Mouse (Mus musculus) heart, embryonic 11.5 days (tissue): ENCODE measurements at regions not wholly inside any gene's neighbourhood (a gene's known extent, or its start where the extent isn't known, plus 50 kb on each side); places are given as distances from the start of the nearest gene placed in this dataset.

Experiments used
- ATAC-seq: fragments of 200-750 bp; cut with Nextera tagmentation; replicated peaks from 2 replicates; pipeline ENCODE4 v1.8.0; 2017; ENCODE audit warnings: moderate library complexity; ENCODE audit not compliant: insufficient number of reproducible peaks, low FRiP score, low TSS enrichment
- H3K27ac ChIP-seq: fragments of 300-500 bp; sonication (generic); 2 replicates; pipeline ENCODE4 v1.5.1; 2014; ENCODE audit warnings: mild to moderate bottlenecking, low read depth, low read length
- H3K27me3 ChIP-seq: fragments of 300-500 bp; sonication (generic); 2 replicates; pipeline ENCODE4 v1.6.1; 2014; ENCODE audit warnings: mild to moderate bottlenecking, low read length, mixed read lengths; ENCODE audit not compliant: control insufficient read depth, insufficient read depth
- H3K36me3 ChIP-seq: fragments of 300-500 bp; sonication (generic); 2 replicates; pipeline ENCODE4 v1.6.1; 2014; ENCODE audit warnings: mild to moderate bottlenecking, low read length, moderate library complexity, mixed read lengths; ENCODE audit not compliant: control insufficient read depth, insufficient read depth
- H3K4me1 ChIP-seq: fragments of 300-500 bp; sonication (generic); 2 replicates; pipeline ENCODE4 v1.6.1; 2014; ENCODE audit warnings: low read length; ENCODE audit not compliant: control insufficient read depth, insufficient read depth
- H3K4me2 ChIP-seq: fragments of 300-500 bp; sonication (generic); 2 replicates; pipeline ENCODE4 v1.6.1; 2014; ENCODE audit warnings: mild to moderate bottlenecking, moderate library complexity
- H3K4me3 ChIP-seq: fragments of 300-500 bp; sonication (generic); 2 replicates; pipeline ENCODE4 v1.5.1; 2014; ENCODE audit warnings: low read depth, low read length
- H3K9ac ChIP-seq: fragments of 300-500 bp; sonication (generic); 2 replicates; pipeline ENCODE4 v1.6.1; 2014; ENCODE audit warnings: mild to moderate bottlenecking, low read depth, low read length, moderate library complexity
- H3K9me3 ChIP-seq: fragments of 300-500 bp; sonication (generic); replicated peaks from 2 replicates; pipeline ENCODE4 v1.6.1; 2016; ENCODE audit warnings: low read length; ENCODE audit not compliant: control insufficient read depth
- WGBS: fragments of 180-500 bp; shearing (Covaris S2); extraction: QIAGEN DNeasy Blood & Tissue Kit; methylation state at CpG from one replicate; pipeline ENCODE4 v1.1.7; 2014; ENCODE audit not compliant: insufficient replicate concordance; 5-methylcytosine and 5-hydroxymethylcytosine counted together

- ATAC-seq = no peak
Observed at GRCm38 (mm10) chr15:11774717-11775116, 132.4 kb downstream of the Npr3 start.

GRCm38 (mm10) chr15:11770596-11770995, 136.5 kb downstream of the Npr3 start:
- Histone ChIP-seq H3K4me1 (no peaks in the 10 kb centered on the region), H3K9me3 (no peaks in the 10 kb centered on the region), H3K4me3 (no peak overlapping the region), H3K4me2 (no peak overlapping the region), H3K9ac (no peak overlapping the region), H3K27ac (no peak overlapping the region), H3K36me3 (no peaks in the 10 kb centered on the region), H3K27me3 (no peaks in the 10 kb centered on the region)
- no peak for ATAC-seq
- 84% methylated on average over 1 of the region's 1 CpGs for WGBS

More at GRCm38 (mm10) chr15:11774717-11775116, 132.4 kb downstream of the Npr3 start:
- no peak overlapping the region for H3K9ac ChIP-seq
- H3K9me3 ChIP-seq = no peaks in the 10 kb centered on the region
- no peak overlapping the region for H3K27ac ChIP-seq
- no peaks in the 10 kb centered on the region for H3K4me1 ChIP-seq
- H3K4me3 ChIP-seq = no peak overlapping the region
- no peaks in the 10 kb centered on the region for H3K36me3 ChIP-seq
- no peaks in the 10 kb centered on the region for H3K27me3 ChIP-seq
- no peak overlapping the region for H3K4me2 ChIP-seq
- 71% methylated on average over 5 of the region's 5 CpGs for WGBS

GRCm38 (mm10) chr15:11757963-11758362, 149.1 kb downstream of the Npr3 start:
- H3K27me3 ChIP-seq = no peaks in the 10 kb centered on the region
- no peaks in the 10 kb centered on the region for H3K4me1 ChIP-seq
- H3K9ac ChIP-seq = no peak overlapping the region
- H3K9me3 ChIP-seq = no peaks in the 10 kb centered on the region
- ATAC-seq = no peak
- WGBS = 82% methylated on average over 1 of the region's 1 CpGs
- no peak overlapping the region for H3K27ac ChIP-seq
- no peak overlapping the region for H3K4me2 ChIP-seq
- no peaks in the 10 kb centered on the region for H3K36me3 ChIP-seq
- no peak overlapping the region for H3K4me3 ChIP-seq

GRCm38 (mm10) chr15:11756786-11757185, 150.3 kb downstream of the Npr3 start:
- H3K9ac ChIP-seq = no peak overlapping the region
- no peak overlapping the region for H3K27ac ChIP-seq
- H3K36me3 ChIP-seq = no peaks in the 10 kb centered on the region
- no peaks in the 10 kb centered on the region for H3K9me3 ChIP-seq
- WGBS = 43% methylated on average over 7 of the region's 7 CpGs
- H3K4me2 ChIP-seq = no peak overlapping the region
- ATAC-seq = no peak
- no peaks in the 10 kb centered on the region for H3K4me1 ChIP-seq
- H3K27me3 ChIP-seq = no peaks in the 10 kb centered on the region
- no peak overlapping the region for H3K4me3 ChIP-seq

GRCm38 (mm10) chr15:11753216-11753615, 153.9 kb downstream of the Npr3 start:
- no peak overlapping the region for H3K4me3 ChIP-seq
- H3K4me2 ChIP-seq = no peak overlapping the region
- WGBS = 15% methylated on average over 3 of the region's 3 CpGs
- H3K9me3 ChIP-seq = no peaks in the 10 kb centered on the region
- no peak overlapping the region for H3K27ac ChIP-seq
- no peaks in the 10 kb centered on the region for H3K27me3 ChIP-seq
- no peaks in the 10 kb centered on the region for H3K36me3 ChIP-seq
- ATAC-seq = no peak
- no peak overlapping the region for H3K9ac ChIP-seq
- H3K4me1 ChIP-seq = no peaks in the 10 kb centered on the region

GRCm38 (mm10) chr15:11750893-11751292, 156.2 kb downstream of the Npr3 start:
- H3K4me3 ChIP-seq = no peak overlapping the region
- WGBS = 57% methylated on average over 5 of the region's 5 CpGs
- no peaks in the 10 kb centered on the region for H3K27me3 ChIP-seq
- no peaks in the 10 kb centered on the region for H3K36me3 ChIP-seq
- no peak for ATAC-seq
- H3K9me3 ChIP-seq = no peaks in the 10 kb centered on the region
- H3K27ac ChIP-seq = no peak overlapping the region
- H3K9ac ChIP-seq = no peak overlapping the region
- no peak overlapping the region for H3K4me2 ChIP-seq
- no peaks in the 10 kb centered on the region for H3K4me1 ChIP-seq

- H3K36me3 ChIP-seq = no peaks in the 10 kb centered on the region
- WGBS = 84% methylated on average over 4 of the region's 4 CpGs
- no peak overlapping the region for H3K4me3 ChIP-seq
- H3K27me3 ChIP-seq = no peaks in the 10 kb centered on the region
- H3K9ac ChIP-seq = no peak overlapping the region
- no peak overlapping the region for H3K27ac ChIP-seq
- H3K4me1 ChIP-seq = peaks cover 11% of the 10 kb centered on the region
- no peak for ATAC-seq
- H3K9me3 ChIP-seq = no peaks in the 10 kb centered on the region
- no peak overlapping the region for H3K4me2 ChIP-seq
Observed at GRCm38 (mm10) chr15:11749509-11749908, 157.6 kb downstream of the Npr3 start.

- Histone ChIP-seq H3K9me3 (no peaks in the 10 kb centered on the region), H3K9ac (no peak overlapping the region), H3K4me2 (no peak overlapping the region), H3K27me3 (no peaks in the 10 kb centered on the region), H3K27ac (no peak overlapping the region), H3K4me3 (no peak overlapping the region), H3K4me1 (peaks cover 11% of the 10 kb centered on the region), H3K36me3 (no peaks in the 10 kb centered on the region)
- no peak for ATAC-seq
- 72% methylated on average over 2 of the region's 2 CpGs for WGBS
Observed at GRCm38 (mm10) chr15:11748306-11748705, 158.8 kb downstream of the Npr3 start.

GRCm38 (mm10) chr15:11746754-11747153, 160.3 kb downstream of the Npr3 start:
- no peak overlapping the region for H3K4me2 ChIP-seq
- H3K4me1 ChIP-seq = peaks cover 20% of the 10 kb centered on the region
- H3K27ac ChIP-seq = no peak overlapping the region
- no peaks in the 10 kb centered on the region for H3K9me3 ChIP-seq
- WGBS = 61% methylated on average over 1 of the region's 1 CpGs
- H3K36me3 ChIP-seq = no peaks in the 10 kb centered on the region
- no peak overlapping the region for H3K9ac ChIP-seq
- no peaks in the 10 kb centered on the region for H3K27me3 ChIP-seq
- ATAC-seq = no peak
- H3K4me3 ChIP-seq = no peak overlapping the region
